Mouse (Mus musculus): ENCODE data around the gene Ldhd. TPM values are rescaled to one million over a fixed set of nuclear protein-coding genes. Genes with fewer than 3 reads are reported as not detected.

Ldhd gene
- polyA plus RNA-seq (2012; rRNA removed; ENCODE audit: low replicate concordance), result 36.3 and 61.5 TPM in 2 replicates

GRCm38 (mm10) chr8:111630105-111630521 is at the start of gene Ldhd:
TSS of gene Ldhd (minus strand) at chr8:111630374.

GRCm38 (mm10) chr8:111643264-111644141 is 13.3 kb upstream of the Ldhd start, which contains the start of gene Zfp1:
TSS of gene Zfp1 (plus strand) at chr8:111643401.

Other genes starting within 250 kb of the Ldhd start
- gene Fa2h, start 236.6 kb downstream of the Ldhd start, polyA plus RNA-seq (2012; rRNA removed; ENCODE audit: low replicate concordance), result 0.37 and 0.77 TPM in 2 replicates
- 10.3 and 18.8 TPM in 2 replicates for gene Wdr59, start 108.3 kb downstream of the Ldhd start, polyA plus RNA-seq (2012; rRNA removed; ENCODE audit: low replicate concordance)
- gene Znrf1, start 94.3 kb downstream of the Ldhd start, polyA plus RNA-seq (2012; rRNA removed; ENCODE audit: low replicate concordance), result 50.8 and 86.7 TPM in 2 replicates
- gene Zfp1, start 13.0 kb upstream of the Ldhd start, polyA plus RNA-seq (2012; rRNA removed; ENCODE audit: low replicate concordance), result 5.7 and 9.5 TPM in 2 replicates
- gene Ctrb1, start 60.6 kb upstream of the Ldhd start, polyA plus RNA-seq (2012; rRNA removed; ENCODE audit: low replicate concordance), result 1.9 and 2.5 TPM in 2 replicates
- 55.0 and 62.7 TPM in 2 replicates for gene Bcar1, start 113.4 kb upstream of the Ldhd start, polyA plus RNA-seq (2012; rRNA removed; ENCODE audit: low replicate concordance)
- gene Cfdp1, start 223.9 kb upstream of the Ldhd start, polyA plus RNA-seq (2012; rRNA removed; ENCODE audit: low replicate concordance), result 6.5 and 9.2 TPM in 2 replicates
- gene Tmem170, start 246.4 kb upstream of the Ldhd start, polyA plus RNA-seq (2012; rRNA removed; ENCODE audit: low replicate concordance), result 3.0 and 3.4 TPM in 2 replicates